Mouse (Mus musculus): ENCODE measurements around the gene Mgat5b.

DNA sequence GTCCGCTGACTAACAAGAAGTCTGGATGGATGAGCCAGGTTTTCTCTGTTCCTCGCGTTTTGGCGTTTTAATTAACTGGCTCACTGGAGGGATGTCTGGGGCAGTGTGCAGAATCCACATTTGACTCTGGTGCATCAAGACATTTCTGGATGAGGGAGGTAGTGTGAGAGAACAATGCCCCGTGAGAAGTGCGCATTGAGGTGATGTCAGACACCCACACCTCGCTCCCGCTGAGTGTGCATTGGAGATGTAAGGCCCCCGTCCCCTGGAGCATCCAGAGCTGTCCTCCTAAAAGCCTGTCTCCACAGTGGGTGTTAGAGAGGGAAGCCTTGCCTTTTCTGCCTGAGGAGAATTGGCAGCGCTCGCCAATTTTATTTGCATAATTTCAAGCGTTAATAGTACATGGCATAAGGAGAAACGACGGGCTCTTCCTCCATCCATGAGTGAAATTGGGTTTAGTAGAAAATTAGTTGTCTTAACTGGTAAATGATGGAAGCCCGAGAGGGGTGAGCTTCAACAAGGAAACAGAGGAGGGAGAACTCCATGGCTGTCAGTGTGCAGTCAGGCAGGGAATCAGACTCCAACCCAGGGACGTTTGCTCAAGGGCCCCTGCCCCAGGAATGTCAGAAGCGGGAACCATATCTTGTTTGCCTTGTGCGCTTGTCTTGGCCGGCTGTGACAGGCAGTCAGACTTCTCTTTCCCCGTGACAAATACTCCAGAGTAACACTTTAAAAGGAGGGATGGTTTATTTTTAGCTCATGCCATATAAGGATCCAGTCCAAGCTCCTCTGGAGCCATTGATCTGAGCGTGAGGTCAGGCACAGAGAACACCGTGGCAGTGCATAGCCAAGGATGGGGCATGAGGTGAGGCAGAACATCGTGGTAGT is 35.8 kb downstream of the Mgat5b start:
- TF ChIP-seq CTCF (IDR thresholded peaks at IDR 0.05; ENCODE audit: borderline replicate concordance, extremely low read depth, insufficient read depth, insufficient read length) = no peak
- no peak for TF ChIP-seq POLR2A (IDR thresholded peaks at IDR 0.05; ENCODE audit: borderline replicate concordance, extremely low read depth, insufficient read depth, insufficient read length, poor library complexity, severe bottlenecking)
